Mouse (Mus musculus) forebrain, postnatal 0 days (tissue): ENCODE results near the gene Rora. TPM values are rescaled to one million over a fixed set of nuclear protein-coding genes. Genes with fewer than 3 reads are reported as not detected.

Source experiments
- ATAC-seq: fragments of 200-750 bp; cut with Nextera tagmentation; 2 replicates; pipeline ENCODE4 v1.8.0; 2017; ENCODE audit warnings: mild to moderate bottlenecking, moderate library complexity
- DNase-seq: peaks from one replicate; pipeline ENCODE4 v3.0.0-alpha.2; 2015
- H3K27ac ChIP-seq: fragments of 300-500 bp; sonication (generic); 2 replicates; pipeline ENCODE4 v1.5.1; 2014; ENCODE audit warnings: low read depth, mild to moderate bottlenecking, antibody characterized with exemption, low read length, moderate library complexity, mixed read lengths
- H3K27me3 ChIP-seq: fragments of 300-500 bp; sonication (generic); 2 replicates; pipeline ENCODE4 v1.6.1; 2014; ENCODE audit warnings: mild to moderate bottlenecking, low read length, mixed read lengths; ENCODE audit not compliant: insufficient read depth
- H3K36me3 ChIP-seq: fragments of 300-500 bp; sonication (generic); 2 replicates; pipeline ENCODE4 v1.6.1; 2014; ENCODE audit warnings: mild to moderate bottlenecking, moderate library complexity; ENCODE audit not compliant: insufficient read depth
- H3K4me1 ChIP-seq: fragments of 300-500 bp; sonication (generic); 2 replicates; pipeline ENCODE4 v1.6.1; 2014; ENCODE audit warnings: antibody characterized with exemption; ENCODE audit not compliant: insufficient read depth
- H3K4me2 ChIP-seq: fragments of 300-500 bp; sonication (generic); 2 replicates; pipeline ENCODE4 v1.6.1; 2014; ENCODE audit warnings: low read depth, mild to moderate bottlenecking, moderate library complexity
- H3K4me3 ChIP-seq: fragments of 300-500 bp; sonication (generic); 2 replicates; pipeline ENCODE4 v1.5.1; 2014; ENCODE audit warnings: low read depth, low read length, mixed read lengths
- H3K9ac ChIP-seq: fragments of 300-500 bp; sonication (generic); 2 replicates; pipeline ENCODE4 v1.6.1; 2014; ENCODE audit warnings: mild to moderate bottlenecking
- H3K9me3 ChIP-seq: fragments of 300-500 bp; sonication (generic); 2 replicates; pipeline ENCODE4 v1.6.1; 2016; ENCODE audit warnings: low read length
- CTCF ChIP-seq: sonication (generic); IDR thresholded peaks from 2 replicates; pipeline ENCODE4 v1.5.1; 2016; ENCODE audit warnings: antibody characterized with exemption, control low read depth, low read depth
- WGBS: fragments of 180-500 bp; shearing (Covaris S2); extraction: QIAGEN DNeasy Blood & Tissue Kit; methylation state at CpG from one replicate; pipeline ENCODE4 v1.1.7; 2014; 5-methylcytosine and 5-hydroxymethylcytosine counted together
- polyA plus RNA-seq: library from polyadenylated mRNA; unstranded; fragments of >200 nt; fragmentation: Nextera tagmentation; extraction: Ambion mirVana; gene quantifications from 2 replicates; pipeline ENCODE4 v1.2.1, GENCODE M21; 2015
- total RNA-seq: library from RNA; depleted of rRNA; stranded (reverse); fragments of >200 nt; gene quantifications from 2 replicates; pipeline ENCODE4 v1.2.3, GENCODE M21; 2014

Rora gene
- total and polyA plus RNA-seq, 2 experiments from 2014 or later, result 9.8 to 23.9 TPM

DNA sequence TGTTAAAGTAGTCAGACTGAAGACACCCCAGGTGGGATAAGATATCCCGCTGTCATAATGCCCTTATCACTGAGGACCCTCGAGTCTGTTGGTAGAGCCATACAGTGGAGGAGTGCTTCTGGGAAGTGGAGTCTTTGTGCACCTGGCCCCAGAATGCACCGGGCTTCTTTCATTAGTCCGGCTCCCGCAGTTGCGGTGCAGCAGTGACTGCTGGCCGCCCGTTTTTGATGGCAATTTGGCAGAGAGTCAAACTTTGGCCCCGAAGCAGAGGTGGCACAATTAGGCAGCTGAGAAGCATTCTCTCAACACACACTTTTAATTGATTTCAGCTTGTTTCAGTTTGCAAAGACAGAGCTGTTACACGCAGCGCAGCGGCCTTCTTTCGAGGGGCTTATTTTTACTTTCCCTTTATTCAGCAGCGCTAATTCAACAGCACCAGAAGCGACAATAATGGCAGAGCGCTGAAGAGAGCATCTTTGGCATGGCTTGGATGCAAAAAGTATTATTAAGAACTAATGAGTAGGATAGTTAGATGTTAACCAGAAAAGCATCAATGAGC lies 138.5 kb downstream of the Rora start:
- Histone ChIP-seq H3K9me3 (no peaks in the 10 kb centered on the region), H3K4me1 (no peaks in the 10 kb centered on the region), H3K4me3 (peak overlapping the region; percentile 24; the same call in 1 of the 2 replicates), H3K4me2 (peak overlapping the region; percentile 46), H3K27me3 (no peaks in the 10 kb centered on the region), H3K9ac (peak overlapping the region; percentile 28), H3K36me3 (no peaks in the 10 kb centered on the region), H3K27ac (no peak overlapping the region)
- DNase-seq (peak; percentile 38), ATAC-seq (peak; percentile 51; the same call in 1 of the 2 replicates)
- 17% methylated on average over 16 of the region's 16 CpGs for WGBS
- TF ChIP-seq CTCF, result no peak

DNA sequence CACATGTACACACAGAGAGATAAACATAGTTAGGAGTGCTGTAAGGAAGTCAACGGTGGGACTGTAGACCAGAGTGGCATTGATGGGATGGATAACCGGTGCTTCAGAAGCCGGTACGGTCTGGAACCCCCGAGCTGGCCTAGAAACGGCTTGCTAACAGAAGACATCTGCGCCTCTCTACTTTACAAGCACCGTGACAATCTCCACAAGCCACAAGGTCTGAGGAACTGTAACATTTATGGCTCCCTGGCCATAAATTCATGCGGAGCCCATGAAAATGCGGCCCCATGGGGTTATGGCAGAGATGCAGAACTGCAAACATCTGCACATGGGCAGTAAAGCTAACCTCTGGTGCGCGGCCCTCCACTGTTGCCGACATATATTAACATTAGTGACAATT lies 141.7 kb downstream of the Rora start:
- no peaks in the 10 kb centered on the region for H3K4me1 ChIP-seq
- H3K27ac ChIP-seq, result no peak overlapping the region
- no peak for ATAC-seq
- H3K4me3 ChIP-seq, result no peak overlapping the region
- H3K9me3 ChIP-seq, result no peaks in the 10 kb centered on the region
- H3K4me2 ChIP-seq, result no peak overlapping the region
- WGBS, result 91% methylated on average over 13 of the region's 13 CpGs
- H3K36me3 ChIP-seq, result no peaks in the 10 kb centered on the region
- no peak for TF ChIP-seq CTCF
- no peak for DNase-seq
- H3K27me3 ChIP-seq, result no peaks in the 10 kb centered on the region
- no peak overlapping the region for H3K9ac ChIP-seq

DNA sequence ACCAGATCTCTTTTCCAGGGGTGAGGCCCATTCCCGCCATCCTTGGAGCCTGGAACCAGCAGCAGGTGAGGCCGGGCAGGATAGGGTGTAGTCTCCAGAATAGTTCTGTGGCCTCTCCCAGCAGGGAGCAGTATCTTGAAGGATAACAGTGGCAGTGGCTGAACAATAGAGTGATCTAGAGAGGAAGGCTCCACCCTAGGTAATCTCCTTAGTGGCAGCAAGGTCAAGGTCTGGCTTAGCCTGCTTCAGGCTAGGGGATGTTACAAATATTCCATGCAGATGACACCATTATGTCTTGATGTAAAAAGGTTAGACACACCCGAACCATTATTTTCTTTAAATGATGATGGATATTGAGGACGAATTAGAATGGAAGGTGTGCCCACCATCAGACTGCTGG lies 144.6 kb downstream of the Rora start:
- Histone ChIP-seq H3K4me1 (no peaks in the 10 kb centered on the region), H3K27me3 (no peaks in the 10 kb centered on the region), H3K27ac (no peak overlapping the region), H3K36me3 (no peaks in the 10 kb centered on the region), H3K9me3 (no peaks in the 10 kb centered on the region), H3K9ac (no peak overlapping the region), H3K4me3 (no peak overlapping the region), H3K4me2 (no peak overlapping the region)
- 84% methylated on average over 4 of the region's 4 CpGs for WGBS
- DNase-seq, result no peak
- ATAC-seq, result no peak
- TF ChIP-seq CTCF, result no peak

DNA sequence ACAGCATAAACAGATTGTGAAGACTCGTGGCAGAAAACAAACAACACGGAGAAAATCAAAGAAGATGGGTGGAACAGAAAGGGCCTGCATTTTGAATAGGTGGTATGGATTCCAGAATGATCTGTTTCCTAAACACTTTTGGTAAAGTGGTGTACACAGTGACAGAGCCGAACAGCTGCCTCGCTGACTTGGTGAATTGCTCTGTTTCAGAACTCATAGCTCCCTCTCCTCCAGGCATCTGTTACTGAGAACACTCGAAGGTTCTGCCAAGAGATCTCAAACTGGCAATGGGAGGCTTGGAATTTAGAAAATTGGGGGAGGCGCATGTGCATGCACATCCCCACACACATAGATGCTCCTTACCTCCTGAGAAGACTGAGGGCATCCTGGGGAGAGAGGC lies 145.5 kb downstream of the Rora start:
- Histone ChIP-seq H3K27ac (no peak overlapping the region), H3K27me3 (no peaks in the 10 kb centered on the region), H3K9me3 (no peaks in the 10 kb centered on the region), H3K4me1 (no peaks in the 10 kb centered on the region), H3K4me2 (no peak overlapping the region), H3K4me3 (no peak overlapping the region), H3K36me3 (no peaks in the 10 kb centered on the region), H3K9ac (no peak overlapping the region)
- DNase-seq, result peak; percentile 77
- TF ChIP-seq CTCF, result no peak
- 49% methylated on average over 6 of the region's 6 CpGs for WGBS
- ATAC-seq, result peak; percentile 86

DNA sequence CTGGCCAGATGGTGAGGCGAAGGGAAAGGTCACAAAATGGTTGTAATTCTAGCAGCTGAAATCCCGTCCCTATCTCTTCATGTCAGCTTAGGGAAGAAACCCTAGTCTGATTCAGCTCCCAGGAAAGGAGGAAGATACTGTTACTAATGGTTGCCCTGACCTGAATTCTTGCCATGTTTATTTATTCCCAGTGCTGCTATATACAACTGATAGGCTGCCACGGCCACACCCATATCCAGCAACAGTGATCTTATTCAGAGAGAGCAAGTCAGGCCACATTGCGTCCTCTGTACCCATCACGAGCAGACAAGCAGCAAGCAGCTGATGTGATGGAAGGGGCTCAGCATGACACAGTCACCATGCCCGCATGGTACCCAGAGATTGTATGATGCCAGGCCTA lies 150.6 kb downstream of the Rora start:
- TF ChIP-seq CTCF, result no peak
- no peaks in the 10 kb centered on the region for H3K9me3 ChIP-seq
- no peaks in the 10 kb centered on the region for H3K4me1 ChIP-seq
- DNase-seq (no peak), ATAC-seq (no peak)
- no peaks in the 10 kb centered on the region for H3K36me3 ChIP-seq
- no peak overlapping the region for H3K4me2 ChIP-seq
- no peak overlapping the region for H3K27ac ChIP-seq
- WGBS, result 91% methylated on average over 6 of the region's 6 CpGs
- no peak overlapping the region for H3K9ac ChIP-seq
- no peaks in the 10 kb centered on the region for H3K27me3 ChIP-seq
- H3K4me3 ChIP-seq, result no peak overlapping the region

DNA sequence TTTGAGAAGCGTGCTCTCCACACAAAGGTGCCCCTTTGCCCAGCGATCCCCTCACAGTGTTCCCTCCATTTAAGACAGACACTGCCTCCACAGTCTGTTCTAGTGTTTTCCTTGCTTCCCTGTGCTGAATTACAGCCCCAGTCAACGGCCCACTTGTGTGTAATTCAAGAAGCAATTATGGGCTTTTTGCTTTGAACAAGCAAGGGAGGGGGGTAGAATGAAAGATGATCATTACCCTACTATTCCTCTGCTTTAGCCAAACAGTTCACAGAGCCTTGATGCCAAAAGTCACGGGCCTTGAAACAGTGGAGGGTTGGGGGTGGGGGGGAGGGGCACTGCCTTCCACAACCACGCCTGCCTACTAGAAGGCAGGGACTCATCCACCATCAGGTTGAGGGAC lies 152.2 kb downstream of the Rora start:
- H3K36me3 ChIP-seq, result no peaks in the 10 kb centered on the region
- TF ChIP-seq CTCF, result no peak
- no peak for DNase-seq
- H3K9ac ChIP-seq, result no peak overlapping the region
- H3K4me1 ChIP-seq, result no peaks in the 10 kb centered on the region
- 48% methylated on average over 5 of the region's 5 CpGs for WGBS
- no peaks in the 10 kb centered on the region for H3K9me3 ChIP-seq
- no peak for ATAC-seq
- H3K4me2 ChIP-seq, result no peak overlapping the region
- H3K27ac ChIP-seq, result no peak overlapping the region
- no peaks in the 10 kb centered on the region for H3K27me3 ChIP-seq
- H3K4me3 ChIP-seq, result no peak overlapping the region

DNA sequence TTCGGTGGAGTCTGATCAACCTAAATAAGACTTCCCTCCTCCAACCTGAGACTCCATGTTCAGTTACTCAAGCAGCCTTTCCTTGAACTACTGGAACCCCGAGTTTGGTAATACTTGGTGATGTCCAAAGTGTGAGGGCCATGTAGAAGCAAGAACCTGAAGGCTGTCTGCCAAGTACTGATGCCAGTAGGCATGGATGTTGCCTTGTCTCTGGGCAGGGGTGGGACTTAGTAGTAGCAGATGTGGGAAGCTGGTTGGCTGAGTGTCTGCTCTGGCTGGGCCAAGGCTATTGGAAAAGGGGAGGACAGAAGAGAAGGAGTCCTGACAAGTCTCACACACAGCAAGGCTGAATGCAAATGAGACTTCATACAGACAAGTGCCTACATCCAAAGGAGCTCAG lies 154.1 kb downstream of the Rora start:
- Histone ChIP-seq H3K4me2 (no peak overlapping the region), H3K27ac (no peak overlapping the region), H3K36me3 (no peaks in the 10 kb centered on the region), H3K27me3 (no peaks in the 10 kb centered on the region), H3K4me3 (no peak overlapping the region), H3K9me3 (no peaks in the 10 kb centered on the region), H3K9ac (no peak overlapping the region), H3K4me1 (no peaks in the 10 kb centered on the region)
- DNase-seq (no peak), ATAC-seq (no peak)
- WGBS, result 92% methylated on average over 2 of the region's 2 CpGs
- TF ChIP-seq CTCF, result no peak
